16 mouse cellular contexts compared by ENCODE assay signal in the genomic region with DNA sequence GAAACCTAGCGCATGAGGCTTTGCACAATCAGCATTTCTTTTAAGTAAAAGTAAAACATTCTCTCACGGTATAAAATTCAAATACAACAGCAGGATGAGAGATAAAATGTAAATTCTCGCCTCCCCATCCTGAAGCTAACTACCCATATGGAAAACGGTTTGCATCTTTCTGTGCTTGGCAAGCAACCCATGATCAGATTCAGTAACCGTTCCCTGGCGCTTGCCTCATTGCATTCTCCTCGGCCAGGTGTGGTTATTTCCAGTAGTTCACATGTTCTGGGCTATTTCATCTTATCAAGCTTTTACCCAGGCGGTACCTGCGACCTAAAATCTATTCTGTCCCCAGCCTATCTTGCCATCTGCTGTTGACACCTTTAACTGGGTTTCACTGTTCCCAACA.
"Had no signal": no experiment of that assay in that cellular context is flagged by ENCODE, and none has a peak within 500 bp of the region (broad histone marks: within the 10 kb centered on the region; RNA-seq: fewer than 3 reads in every experiment).

No protein-coding gene starts in this region.

- H3K4me3 ChIP-seq: lung, embryonic 15.5 days; megakaryocyte, embryonic 14.5 days; midbrain, embryonic 13.5 days; midbrain, embryonic 15.5 days; neural tube, embryonic 12.5 days; stomach, embryonic 15.5 days had no signal

- H3K9ac ChIP-seq: liver, postnatal 0 days; lung, embryonic 15.5 days; midbrain, embryonic 13.5 days; midbrain, embryonic 15.5 days; neural tube, embryonic 12.5 days; stomach, embryonic 15.5 days had no signal

- H3K27me3 ChIP-seq: lung, embryonic 15.5 days; megakaryocyte, embryonic 14.5 days; midbrain, embryonic 13.5 days; midbrain, embryonic 15.5 days; neural tube, embryonic 12.5 days; stomach, embryonic 15.5 days had no signal

- H3K36me3 ChIP-seq: lung, embryonic 15.5 days; midbrain, embryonic 13.5 days; midbrain, embryonic 15.5 days; neural tube, embryonic 12.5 days; stomach, embryonic 15.5 days had no signal

- H3K4me1 ChIP-seq: lung, embryonic 15.5 days; megakaryocyte, embryonic 14.5 days; neural tube, embryonic 12.5 days; stomach, embryonic 15.5 days had no signal

- H3K27ac ChIP-seq: lung, embryonic 15.5 days; macrophage; midbrain, embryonic 13.5 days; midbrain, embryonic 15.5 days; neural tube, embryonic 12.5 days; stomach, embryonic 15.5 days; stomach, postnatal 0 days had no signal

- DNase-seq: liver, postnatal 0 days; lung, adult 2 months; lung, postnatal 14 days; lung, postnatal 36 days; right cerebral cortex, postnatal 14 days; thymus, adult 2 months; thymus, postnatal 25 days; thymus, postnatal 4 days had no signal
